14 mouse cellular contexts compared by ENCODE assay signal in the genomic region with DNA sequence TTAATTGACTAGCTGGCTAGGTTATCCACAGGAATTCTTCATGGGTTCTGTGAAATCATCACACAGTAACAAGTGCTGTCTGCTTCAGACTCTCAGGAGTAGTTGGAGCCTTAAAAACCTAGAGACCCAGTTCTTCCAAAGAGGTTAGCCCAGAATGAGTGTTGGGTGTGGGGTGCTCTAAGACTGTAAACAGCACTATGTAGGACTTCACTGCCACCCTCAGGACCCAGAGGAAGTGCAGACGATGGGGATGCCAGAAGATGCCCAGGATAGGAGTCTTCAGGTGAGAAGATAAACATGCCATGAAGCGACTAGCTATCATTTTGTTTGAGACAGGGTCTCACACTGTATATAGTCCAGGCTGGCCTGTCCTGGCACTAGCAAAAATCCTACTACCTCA. TPM values are rescaled to one million over a fixed set of nuclear protein-coding genes. Genes with fewer than 3 reads are reported as not detected.
DNase-seq lines count a peak whose midpoint lies in the region; ATAC-seq and TF ChIP-seq lines count a peak whose summit lies in the region.
"Had no signal": no experiment of that assay in that cellular context is flagged by ENCODE, and none has a peak within 500 bp of the region (broad histone marks: within the 10 kb centered on the region; RNA-seq: fewer than 3 reads in every experiment).

No protein-coding gene starts in this region.

- H3K4me1 ChIP-seq in midbrain, embryonic 13.5 days (replicated peaks): peaks cover 14% of the 10 kb centered on the region
- peaks cover 20% of the 10 kb centered on the region for H3K4me1 ChIP-seq in midbrain, embryonic 10.5 days
- no peaks in the 10 kb centered on the region for H3K4me1 ChIP-seq in stomach, postnatal 0 days (replicated peaks; ENCODE audit: control insufficient read depth, insufficient read depth)

- H3K36me3 ChIP-seq in midbrain, embryonic 13.5 days: no peaks in the 10 kb centered on the region
- no peaks in the 10 kb centered on the region for H3K36me3 ChIP-seq in midbrain, embryonic 10.5 days
- H3K36me3 ChIP-seq in stomach, postnatal 0 days (ENCODE audit: control insufficient read depth, insufficient read depth, low read length): no peaks in the 10 kb centered on the region
- H3K36me3 ChIP-seq: heart, embryonic 15.5 days; limb, embryonic 13.5 days; midbrain, embryonic 12.5 days had no signal

- intact Hi-C loops in left cerebral cortex, postnatal 14 days (cut with DNase I): loop anchor here (5.0 kb wide), 2 partner anchors 706 to 741 kb away; no protein-coding TSS in a partner anchor

- H3K9me3 ChIP-seq in midbrain, embryonic 13.5 days: no peaks in the 10 kb centered on the region
- no peaks in the 10 kb centered on the region for H3K9me3 ChIP-seq in midbrain, embryonic 10.5 days (replicated peaks)
- H3K9me3 ChIP-seq in stomach, postnatal 0 days (ENCODE audit: control insufficient read depth, low read length): no peaks in the 10 kb centered on the region
- H3K9me3 ChIP-seq: heart, embryonic 15.5 days; limb, embryonic 13.5 days; midbrain, embryonic 12.5 days had no signal

- 38% methylated on average over 2 of the region's 2 CpGs for WGBS in midbrain, embryonic 13.5 days
- WGBS in midbrain, embryonic 10.5 days: 38% methylated on average over 2 of the region's 2 CpGs
- WGBS in stomach, postnatal 0 days: 56% methylated on average over 2 of the region's 2 CpGs

- TF ChIP-seq EP300 in stomach, postnatal 0 days (optimal IDR thresholded peaks at IDR 0.05): no peak

- TF ChIP-seq CTCF in stomach, postnatal 0 days (IDR thresholded peaks at IDR 0.05; ENCODE audit: low read depth): peak; percentile 20; the same call in 1 of the 2 replicates

- ATAC-seq in midbrain, embryonic 13.5 days: peak; percentile 34; the same call in 1 of the 2 replicates
- no peak for ATAC-seq in stomach, postnatal 0 days (ENCODE audit: low FRiP score, low TSS enrichment)
- ATAC-seq in inflammation-experienced regulatory T-cells, adult 6 months: no peak

- DNase-seq in embryo, embryonic 11 days: peak; percentile 4
- no peak for DNase-seq in embryo, embryonic 9.5 days (ENCODE audit: extremely low spot score)
- DNase-seq in midbrain, embryonic 10.5 days (ENCODE audit: low spot score): no peak
- DNase-seq in left cerebral cortex, postnatal 14 days (ENCODE audit: low spot score in 2 of 2): peak; percentile 68 to 73
- DNase-seq in stomach, postnatal 0 days (ENCODE audit: low spot score): no peak
- DNase-seq in adrenal gland, postnatal 10 days: no peak
- DNase-seq: adrenal gland, postnatal 14 days had no signal

- H3K4me3 ChIP-seq in midbrain, embryonic 13.5 days (replicated peaks): no peak overlapping the region
- no peak overlapping the region for H3K4me3 ChIP-seq in midbrain, embryonic 10.5 days
- H3K4me3 ChIP-seq in stomach, postnatal 0 days (ENCODE audit: low read depth, low read length): no peak overlapping the region

- no peak overlapping the region for H3K27ac ChIP-seq in midbrain, embryonic 13.5 days
- no peak overlapping the region for H3K27ac ChIP-seq in midbrain, embryonic 10.5 days (replicated peaks)
- no peak overlapping the region for H3K27ac ChIP-seq in stomach, postnatal 0 days (replicated peaks)
- H3K27ac ChIP-seq: heart, embryonic 15.5 days; limb, embryonic 13.5 days; midbrain, embryonic 12.5 days had no signal

- no peak overlapping the region for H3K4me2 ChIP-seq in midbrain, embryonic 13.5 days (replicated peaks)
- H3K4me2 ChIP-seq in stomach, postnatal 0 days (replicated peaks; ENCODE audit: low read depth): no peak overlapping the region

- peaks cover 44% of the 10 kb centered on the region for H3K27me3 ChIP-seq in midbrain, embryonic 13.5 days
- H3K27me3 ChIP-seq in midbrain, embryonic 10.5 days (ENCODE audit: low read depth, poor library complexity, severe bottlenecking): peaks cover 53% of the 10 kb centered on the region
- H3K27me3 ChIP-seq in stomach, postnatal 0 days (ENCODE audit: control insufficient read depth, insufficient read depth, low read length): peaks cover 3% of the 10 kb centered on the region; the same call in 1 of the 2 replicates

- H3K9ac ChIP-seq in midbrain, embryonic 13.5 days (replicated peaks): no peak overlapping the region
- H3K9ac ChIP-seq in stomach, postnatal 0 days (ENCODE audit: low read length): no peak overlapping the region
- H3K9ac ChIP-seq: heart, embryonic 15.5 days had no signal

RNA-seq across cellular contexts. Expression of a gene that starts 0.7 kb away (rescaled TPM):
- polyA plus RNA-seq in midbrain, embryonic 13.5 days (2015; fragmentation: Nextera tagmentation; extraction: Ambion mirVana): 4.3 and 4.5 TPM in 2 replicates
- 1.1 and 1.7 TPM in 2 replicates for polyA plus RNA-seq in midbrain, embryonic 10.5 days (2016; fragmentation: Nextera tagmentation; extraction: Ambion mirVana)
- total RNA-seq in left cerebral cortex, postnatal 14 days (2021): 10 to 100 TPM; 50.2 to 51.4 TPM
- 0.50 and 0.61 TPM in 2 replicates for polyA plus RNA-seq in stomach, postnatal 0 days (2015; fragmentation: Nextera tagmentation; extraction: Ambion mirVana)
- polyA plus RNA-seq in inflammation-experienced regulatory T-cells, adult 6 months (2017; shearing (Covaris generic)): under 1 TPM in 1 of 3 experiments, not detected in 2; 0.21 TPM
- under 1 TPM; 0.06 to 0.21 TPM for total RNA-seq in adrenal gland, postnatal 10 days (2021)
- polyA plus RNA-seq: C2C12; heart, embryonic 15.5 days; spleen, adult 2 months had no signal

Comparison
In these comparisons a context has a peak if more than half of its experiments do, and no peak if none do; other contexts are left out.
1. DNase-seq: peak in embryo, embryonic 11 days (single experiment) and left cerebral cortex, postnatal 14 days (2 of 2); none in embryo, embryonic 9.5 days (single experiment), midbrain, embryonic 10.5 days (single experiment), stomach, postnatal 0 days (single experiment) and adrenal gland, postnatal 10 days (single experiment).